Mouse (Mus musculus): ENCODE measurements at regions not wholly inside any gene's neighbourhood (a gene's known extent, or its start where the extent isn't known, plus 50 kb on each side); places are given as distances from the start of the nearest gene placed in this dataset.
A peak's percentile ranks its signal among the peaks of the same experiment; 100 is the strongest.

DNA sequence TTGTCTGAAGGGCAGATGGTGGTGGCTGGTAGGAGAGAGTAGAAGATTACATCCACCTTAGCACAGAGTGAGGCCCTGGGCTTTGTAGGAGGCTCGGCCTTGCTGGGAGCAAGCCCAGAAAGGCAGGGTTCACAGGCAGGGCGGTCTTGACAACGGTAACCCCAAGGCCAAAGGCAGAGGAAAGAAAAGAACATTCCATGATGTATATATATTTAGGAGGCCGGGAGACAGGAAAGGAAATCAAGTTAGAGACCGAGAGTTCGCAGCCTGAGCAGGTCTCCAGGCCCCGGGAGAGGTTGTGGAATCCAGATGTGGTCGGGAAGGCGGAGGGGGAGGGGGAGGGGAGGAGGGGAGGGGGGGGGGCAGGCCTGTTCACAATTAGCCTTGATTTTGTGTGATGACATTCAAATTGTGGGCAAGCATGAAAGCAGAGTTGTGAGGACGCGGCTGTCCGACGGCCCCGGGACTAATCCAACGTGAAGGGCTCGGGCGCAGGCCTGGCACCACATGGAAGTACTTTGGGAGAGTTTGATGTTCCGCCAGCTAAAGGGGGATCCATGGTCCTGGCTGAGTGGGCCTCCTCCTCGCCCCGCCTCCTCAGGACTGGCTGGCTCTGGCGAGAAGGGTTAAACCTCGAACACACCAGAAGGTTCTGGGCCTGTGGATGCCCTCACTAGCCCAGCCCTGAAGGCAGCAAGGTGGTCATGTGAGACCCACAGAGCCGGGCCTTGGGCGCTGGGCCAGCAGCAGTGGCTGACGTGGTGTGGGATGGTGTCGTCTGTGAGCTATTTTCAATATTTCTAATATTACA lies 131.8 kb upstream of the Gm26897 start:
- peak; percentile 70 for DNase-seq

DNA sequence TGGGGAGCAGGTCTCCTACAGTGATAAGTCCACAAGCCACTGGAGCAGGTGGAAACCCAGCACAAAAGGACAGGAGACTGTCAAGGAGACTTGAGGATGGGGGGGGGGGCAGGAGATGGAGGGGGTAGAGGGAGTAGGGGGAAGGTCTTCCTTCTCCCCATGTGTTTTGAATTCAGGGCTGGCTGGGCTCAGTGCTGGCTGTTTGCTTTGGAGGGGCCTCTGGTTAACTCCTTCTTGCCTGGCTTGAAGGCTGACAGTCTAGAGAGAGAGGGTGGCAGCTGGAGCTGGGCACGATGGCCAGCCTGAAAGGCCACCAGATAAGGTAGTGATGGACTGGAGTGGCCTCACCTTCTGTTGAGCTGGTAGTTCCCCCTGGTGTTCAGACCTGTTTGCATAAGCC lies 120.0 kb upstream of the Gm26897 start:
- DNase-seq: no peak

DNA sequence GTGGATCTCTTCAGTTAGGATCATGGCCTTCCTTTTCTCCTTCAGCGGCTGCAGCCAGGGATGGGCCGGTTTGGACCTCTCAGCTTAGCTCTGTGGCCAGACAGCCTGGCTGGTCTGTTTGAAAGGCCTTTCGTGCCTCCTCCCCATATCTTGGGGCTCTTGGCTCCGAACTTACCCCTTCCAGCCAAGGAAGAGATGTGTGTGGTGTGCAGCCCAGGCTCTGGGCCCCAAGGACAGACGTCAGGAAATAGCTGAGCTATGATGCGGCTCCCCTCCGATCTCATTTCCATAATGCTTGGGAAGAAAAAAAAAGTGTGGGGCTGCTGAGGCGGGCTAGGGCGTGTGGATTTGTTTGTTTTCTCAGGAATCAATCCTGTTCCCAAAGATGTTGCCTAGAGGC lies 113.8 kb upstream of the Gm26897 start:
- peak; percentile 72 for DNase-seq

DNA sequence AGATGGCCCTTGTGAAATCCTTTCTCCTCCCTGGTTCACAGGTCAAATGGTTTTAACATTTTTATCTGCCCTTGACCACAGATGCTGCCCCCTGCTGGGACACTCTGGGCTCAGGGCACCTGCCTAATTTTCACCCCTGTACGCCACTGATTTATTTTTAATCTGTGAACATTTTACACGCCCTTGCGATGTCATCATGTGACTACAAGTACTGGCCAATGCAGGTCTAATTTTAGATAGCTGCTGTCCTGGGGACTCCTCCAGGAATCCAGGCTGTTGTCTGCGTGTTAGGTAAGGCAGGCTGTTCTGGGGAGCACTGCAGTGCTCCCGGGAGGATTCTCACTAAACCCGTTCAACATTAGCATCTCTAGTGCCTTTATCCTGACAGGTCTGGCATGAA lies 113.1 kb upstream of the Gm26897 start:
- DNase-seq: peak; percentile 59

DNA sequence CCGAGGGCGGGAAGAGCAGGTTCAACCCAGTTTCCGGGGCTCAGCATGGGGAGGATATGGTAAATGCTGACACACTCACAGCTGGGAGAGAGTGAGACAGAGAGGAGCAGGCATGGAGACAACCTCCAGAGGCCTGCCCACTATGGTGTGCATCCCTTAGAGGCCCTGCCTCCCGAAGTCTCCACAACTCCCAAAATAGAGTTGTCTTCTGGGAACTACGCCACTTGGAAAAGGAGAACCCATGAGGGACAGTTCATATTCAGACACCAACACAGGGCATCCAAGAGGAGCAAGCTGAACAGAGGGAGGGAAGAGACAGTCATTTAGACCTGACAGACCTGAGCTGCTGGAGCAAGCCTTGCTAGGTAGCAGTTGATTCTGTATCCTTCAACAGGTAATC lies 111.2 kb upstream of the Gm26897 start:
- DNase-seq: no peak

DNA sequence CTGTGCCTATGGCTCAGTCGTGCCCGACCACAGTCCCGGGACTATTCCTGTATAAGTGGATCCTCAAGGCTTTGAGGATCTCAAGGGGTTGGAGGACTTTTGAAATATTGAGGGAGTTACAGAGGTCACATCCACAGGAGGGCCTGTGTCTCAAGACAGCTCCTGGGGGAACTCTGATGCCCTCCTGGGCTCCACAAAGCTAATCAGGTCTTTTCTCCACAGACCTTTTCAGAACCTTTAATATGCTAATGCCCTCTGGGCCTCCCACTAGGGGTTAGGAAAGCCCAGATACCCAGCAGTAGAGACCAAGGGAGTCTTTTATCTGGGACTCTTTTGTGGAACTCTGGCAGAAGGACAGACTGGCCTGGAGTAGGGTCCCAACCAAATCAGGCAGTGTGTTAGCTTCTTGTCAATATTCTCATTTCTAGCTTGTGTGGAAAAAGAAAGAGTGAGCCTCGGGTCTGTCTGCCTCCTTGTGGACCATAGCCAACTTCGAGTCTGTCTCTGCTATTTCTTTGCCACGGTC lies 107.4 kb upstream of the Gm26897 start:
- no peak for DNase-seq

DNA sequence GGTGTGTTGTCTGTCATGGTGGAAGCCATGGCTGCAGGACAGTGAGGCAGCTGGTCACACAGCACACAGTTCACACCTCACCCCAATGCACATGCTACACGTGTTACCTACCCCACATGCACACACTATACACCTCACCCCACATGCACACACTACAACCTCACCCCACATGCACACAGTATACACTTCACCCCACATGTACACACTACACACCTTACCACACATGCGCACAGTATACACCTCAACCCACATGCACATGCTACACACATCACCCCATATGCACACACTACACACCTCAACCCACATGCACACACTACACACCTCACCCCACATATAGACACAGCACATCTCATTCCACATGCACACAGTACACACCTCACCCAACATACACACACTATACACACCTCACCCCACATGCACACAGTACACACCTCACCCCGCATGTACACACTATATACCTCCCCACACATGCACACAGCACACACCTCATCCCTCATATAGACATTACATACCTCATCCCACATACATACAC lies 103.3 kb upstream of the Gm26897 start:
- no peak for DNase-seq

DNA sequence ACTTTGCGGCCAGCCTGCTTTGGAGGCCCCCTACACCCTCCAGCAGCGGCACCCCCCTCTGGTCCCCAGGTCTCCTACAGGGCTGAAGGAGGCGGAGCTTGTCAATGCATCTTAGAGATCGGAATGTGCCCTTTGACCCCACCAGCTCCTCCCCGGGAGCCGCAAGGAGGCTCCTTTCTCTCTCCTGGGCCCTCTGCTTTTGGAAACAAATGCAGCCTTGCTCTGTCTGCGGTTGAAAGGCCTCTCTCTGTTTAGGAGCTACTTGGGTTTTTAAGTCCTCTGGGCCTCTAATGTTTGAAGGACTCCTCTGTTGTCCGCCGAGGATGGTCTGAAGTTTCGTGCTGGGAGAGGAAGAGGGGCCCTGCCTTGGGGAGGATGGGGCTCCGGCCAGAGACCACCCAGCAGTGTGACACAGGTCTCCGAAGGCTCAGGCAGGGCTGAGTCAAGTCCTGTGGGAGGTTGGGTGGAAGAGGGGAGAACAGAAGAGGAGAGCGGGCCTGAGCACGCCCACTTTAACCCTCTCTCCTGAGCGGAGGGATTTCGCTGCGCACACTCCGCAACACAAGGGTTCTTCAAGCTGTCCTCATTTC lies 102.1 kb upstream of the Gm26897 start:
- no peak for DNase-seq

DNA sequence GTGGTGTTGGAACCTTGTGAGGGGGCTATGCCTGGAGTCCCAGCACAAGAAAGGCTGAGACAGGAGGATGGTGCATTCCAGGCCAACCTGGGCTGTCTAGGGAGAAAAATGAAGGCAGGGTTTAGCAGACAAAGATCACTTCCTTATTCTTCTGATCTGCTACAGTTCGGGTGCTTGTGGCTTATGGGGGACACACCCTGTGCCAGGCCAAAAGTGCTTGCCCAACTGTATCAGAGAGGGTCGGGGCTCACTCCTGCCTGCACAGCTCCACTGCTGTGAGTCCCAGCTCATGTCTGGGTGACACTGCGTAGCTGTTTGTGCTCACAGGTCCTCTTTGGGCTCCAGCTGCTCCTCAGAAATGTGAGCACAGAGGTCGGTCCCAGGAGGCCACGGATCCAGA lies 98.6 kb upstream of the Gm26897 start:
- DNase-seq: no peak

DNA sequence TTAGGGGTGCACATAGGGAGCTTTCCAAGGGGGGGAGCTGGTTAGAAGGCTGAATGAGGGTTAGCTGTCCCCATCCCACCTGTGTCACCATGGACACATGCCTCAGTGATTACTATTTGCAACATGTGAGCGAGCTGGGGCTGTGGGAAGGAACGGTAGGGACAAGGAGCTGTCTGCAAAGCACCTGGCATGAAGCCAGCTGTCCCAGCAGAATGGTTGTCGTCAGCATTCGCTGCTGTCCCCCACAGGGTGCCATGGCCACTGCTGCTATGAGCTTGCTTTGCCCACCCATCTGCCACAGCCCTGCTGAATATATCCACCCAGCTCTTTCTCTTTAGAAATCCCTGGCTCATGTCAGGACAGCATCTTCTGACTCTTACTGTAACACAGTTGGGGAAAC lies 96.8 kb upstream of the Gm26897 start:
- DNase-seq: no peak

DNA sequence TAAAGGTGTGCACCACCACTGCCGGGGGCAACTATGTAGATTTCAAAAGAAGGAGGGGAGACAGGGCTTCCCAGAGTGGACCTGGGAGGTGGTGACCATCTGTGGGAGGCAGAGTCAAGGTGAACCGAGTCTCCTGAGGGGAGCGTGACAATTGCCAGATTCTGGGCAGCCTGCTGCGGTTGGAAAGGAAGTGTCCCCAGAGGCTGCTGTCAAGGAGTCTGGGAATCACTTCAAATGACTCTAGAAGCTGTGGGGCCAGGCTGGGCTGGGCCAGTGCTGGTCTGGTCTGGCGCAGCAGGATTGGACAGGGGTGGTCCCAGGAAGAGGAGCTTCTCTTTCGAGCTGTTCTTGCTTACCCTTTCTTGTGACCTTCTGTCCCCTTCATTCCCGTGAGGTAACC lies 95.4 kb upstream of the Gm26897 start:
- no peak for DNase-seq

DNA sequence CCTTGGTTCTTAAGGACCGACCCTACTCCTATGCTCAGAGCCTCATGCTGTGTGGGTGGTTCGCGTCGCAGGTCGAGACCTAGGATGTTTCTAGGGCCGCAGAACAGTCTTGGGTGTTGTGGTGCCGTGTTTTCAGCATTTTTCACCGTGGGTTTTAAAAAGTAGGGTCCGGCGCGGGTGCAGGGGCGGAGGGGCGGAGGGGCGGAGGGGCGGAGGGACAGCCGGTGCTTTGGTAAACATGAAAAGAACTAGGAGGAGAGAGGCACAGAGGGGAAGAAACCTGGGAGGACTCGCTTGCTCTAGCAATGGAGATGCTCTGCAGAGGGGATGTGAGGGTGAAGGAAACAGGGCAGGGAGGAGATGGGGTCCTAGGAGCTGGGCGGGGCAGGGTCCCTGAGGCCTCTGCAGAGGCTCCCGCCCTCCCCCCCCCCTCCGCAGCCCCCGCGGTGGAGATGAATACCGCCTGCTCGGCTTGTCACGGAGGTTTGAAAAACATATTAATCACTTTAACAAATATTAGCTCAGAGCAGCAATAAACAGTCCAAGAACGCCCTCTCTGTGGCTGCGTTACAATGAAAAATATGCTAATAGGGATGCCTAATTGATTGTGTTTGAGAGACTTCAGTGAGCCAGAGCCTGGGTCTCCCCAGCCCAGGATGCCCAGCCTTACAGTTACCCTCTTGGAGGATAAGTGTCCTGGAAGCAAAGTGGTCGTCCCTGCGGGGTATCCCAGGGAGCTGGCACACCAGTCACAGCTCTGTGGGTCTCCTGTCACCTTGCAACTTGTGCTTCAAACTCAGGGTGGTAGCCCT lies 94.0 kb upstream of the Gm26897 start:
- no peak for DNase-seq

DNA sequence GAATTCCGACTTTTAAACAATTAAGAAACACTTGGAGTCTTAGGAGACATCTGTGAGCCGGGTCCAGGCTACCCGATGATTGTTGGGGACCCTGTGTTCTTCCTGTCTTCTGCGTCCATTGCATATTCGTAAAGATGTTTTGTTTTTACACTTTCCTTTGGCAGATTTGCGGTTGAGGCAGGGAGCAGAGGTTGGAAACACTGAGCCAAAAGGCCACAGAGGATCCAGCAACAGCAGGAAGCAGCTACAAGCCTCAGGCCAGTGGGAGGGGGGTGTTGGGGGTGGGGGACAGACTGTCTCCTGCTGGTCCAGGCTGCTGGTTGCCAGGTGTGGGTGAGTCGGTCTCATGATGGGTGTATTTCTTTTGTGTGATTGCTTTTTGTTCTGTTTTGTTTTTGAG lies 92.7 kb upstream of the Gm26897 start:
- DNase-seq: no peak

DNA sequence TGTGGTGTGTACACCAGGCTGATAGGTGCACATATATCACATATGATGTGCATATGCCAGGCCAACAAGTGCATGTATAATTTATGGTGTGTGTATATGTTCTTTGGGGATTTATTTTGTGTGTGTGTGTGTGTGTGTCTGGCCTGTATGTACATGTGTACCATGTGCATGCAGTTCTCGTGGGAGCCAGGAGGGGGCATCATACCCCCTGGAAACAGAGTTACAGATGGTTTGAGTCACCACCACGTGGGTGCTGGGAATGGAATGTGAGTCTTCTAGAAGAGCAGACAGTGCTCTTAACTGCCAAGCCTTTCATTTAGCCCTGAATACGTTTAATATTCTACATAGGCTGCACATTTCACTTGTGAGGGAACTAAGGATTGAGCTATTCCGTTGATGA lies 92.0 kb upstream of the Gm26897 start:
- no peak for DNase-seq

DNA sequence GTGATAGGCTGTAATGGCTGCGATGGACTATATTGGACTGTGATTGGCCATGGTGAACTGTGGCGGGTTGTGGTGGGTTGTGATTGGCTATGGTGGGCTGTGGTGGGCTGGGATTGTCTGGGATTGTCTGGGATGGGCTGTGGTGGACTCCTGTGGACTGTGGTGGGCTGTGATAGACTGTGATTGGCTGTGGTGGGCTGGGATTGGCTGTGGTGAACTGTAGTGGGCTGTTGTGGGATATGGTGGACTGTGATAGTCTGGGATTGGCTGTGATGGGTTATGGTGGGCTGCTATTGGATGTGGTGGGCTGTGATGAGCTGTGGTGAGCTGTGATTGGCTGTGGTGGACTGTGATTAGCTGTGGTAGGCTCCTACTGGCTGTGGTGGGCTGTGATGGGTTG lies 89.6 kb upstream of the Gm26897 start:
- DNase-seq: no peak

DNA sequence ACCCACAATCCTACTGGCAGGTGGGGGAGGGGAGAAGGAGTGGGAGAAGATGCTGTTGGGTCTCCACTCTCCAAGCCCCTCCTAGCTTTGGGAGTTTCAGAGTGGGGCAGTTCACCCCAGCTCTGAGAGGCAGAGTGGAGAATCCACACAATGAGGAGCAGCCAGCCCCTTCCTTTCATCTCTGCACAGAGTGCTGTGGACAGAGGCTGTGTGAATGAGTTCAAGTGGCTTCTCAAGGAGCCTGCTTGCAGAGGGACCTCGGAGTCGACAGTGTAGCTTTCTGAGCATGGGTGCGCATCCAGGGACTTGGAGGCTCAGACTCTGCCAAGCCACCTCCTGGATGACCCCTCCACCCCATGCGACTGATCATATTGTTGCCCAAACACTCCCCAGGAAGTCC lies 88.9 kb upstream of the Gm26897 start:
- no peak for DNase-seq

DNA sequence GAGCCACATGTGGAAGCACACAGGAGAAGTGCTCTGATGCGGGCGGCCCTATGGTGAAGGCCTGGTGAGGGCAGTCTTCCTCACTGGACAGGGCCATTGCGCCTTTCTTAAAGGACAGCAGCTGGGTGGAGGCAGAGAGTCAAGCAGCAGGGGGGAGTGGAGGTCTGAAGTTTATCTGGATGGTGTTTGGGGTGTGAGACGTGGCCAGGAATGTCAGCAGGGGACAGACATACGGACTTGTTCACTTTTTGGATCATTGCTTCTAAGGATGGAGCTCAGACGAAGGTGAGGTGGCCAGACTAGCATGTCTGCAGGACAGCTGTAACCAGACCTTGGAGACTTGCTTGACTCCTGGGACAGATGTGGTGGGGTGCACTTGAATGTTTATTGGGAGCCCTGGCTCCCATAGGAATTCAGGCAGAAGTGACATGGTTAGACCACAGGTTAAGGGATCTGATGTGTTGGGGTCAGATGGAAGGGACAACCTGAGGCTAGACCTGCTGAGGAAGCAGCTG lies 86.0 kb upstream of the Gm26897 start:
- no peak for DNase-seq

DNA sequence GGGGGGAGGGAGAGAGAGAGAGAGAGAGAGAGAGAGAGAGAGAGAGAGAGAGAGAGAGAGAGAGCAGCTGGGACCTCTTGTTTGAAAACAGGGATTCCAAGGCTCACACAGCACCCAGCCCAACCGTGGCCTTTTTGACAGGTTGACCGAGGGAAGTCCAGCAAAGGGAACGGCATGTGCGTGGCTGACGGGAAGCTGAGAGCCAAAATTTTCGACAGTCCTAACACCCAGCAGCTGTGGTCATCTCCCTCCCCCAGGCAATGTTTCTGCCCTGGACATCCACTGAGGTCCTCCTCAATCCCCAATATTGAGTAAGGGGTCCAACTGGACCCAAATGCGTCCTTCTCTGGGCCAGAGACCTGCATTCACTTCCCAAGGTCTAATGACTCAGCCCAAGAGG lies 85.2 kb upstream of the Gm26897 start:
- DNase-seq: peak; percentile 48

DNA sequence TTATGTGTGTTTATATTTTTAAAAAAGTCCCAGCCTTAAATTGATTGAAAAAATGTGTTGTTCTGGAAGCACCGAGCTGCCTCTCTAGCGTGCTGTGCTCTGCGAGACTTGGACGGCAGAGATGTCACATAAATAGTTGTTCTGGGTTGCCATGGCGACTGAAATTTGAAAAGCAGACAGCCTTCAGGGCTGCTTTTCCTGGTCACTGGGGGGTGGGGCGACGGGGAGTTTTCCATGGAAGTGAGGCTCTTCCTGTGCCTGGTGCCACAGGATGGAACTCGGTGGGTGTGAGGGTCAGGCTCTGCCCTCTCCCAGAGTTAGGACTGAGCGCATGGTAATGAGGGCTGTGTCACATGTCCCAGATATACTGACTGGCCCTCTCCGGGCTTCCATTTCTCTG lies 84.7 kb upstream of the Gm26897 start:
- DNase-seq: peak; percentile 81

DNA sequence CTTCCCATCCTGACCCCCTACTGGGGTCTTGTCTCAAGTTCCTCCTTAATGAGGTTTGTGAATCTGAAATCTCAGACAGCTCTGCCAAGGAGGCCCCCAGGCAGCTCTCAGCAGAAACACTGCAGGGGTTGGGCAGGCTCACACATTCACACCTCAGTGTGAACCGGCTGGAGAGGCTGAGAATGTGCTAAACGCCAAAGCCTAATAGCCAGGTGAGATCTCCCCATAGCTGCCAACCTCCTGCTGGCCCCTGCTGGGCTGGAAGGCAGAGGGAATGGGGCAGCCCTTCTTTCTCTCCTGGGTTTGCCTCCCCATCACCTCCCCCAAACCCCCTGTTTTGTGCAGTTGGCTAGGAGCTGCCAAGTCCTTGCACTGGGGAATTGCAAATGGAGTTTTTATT lies 81.3 kb upstream of the Gm26897 start:
- no peak for DNase-seq

DNA sequence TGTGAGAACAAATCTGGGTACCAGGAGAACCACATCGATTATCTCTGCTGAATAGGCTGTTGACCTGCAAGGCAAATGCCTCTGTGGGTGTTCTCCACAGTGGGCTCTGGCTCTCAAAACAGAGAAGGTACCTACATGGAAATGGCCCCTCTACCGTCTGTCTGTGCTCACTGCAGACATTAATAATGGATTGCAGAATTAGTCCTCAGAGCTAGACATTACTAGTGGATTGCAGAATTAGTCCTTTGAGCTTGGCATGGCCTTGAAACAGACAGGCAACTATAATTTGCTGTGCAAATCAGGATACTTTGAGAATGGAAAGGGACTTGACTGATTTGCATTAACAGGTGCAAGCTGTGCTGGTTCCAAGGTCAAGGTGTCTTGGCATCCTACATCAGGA lies 77.3 kb upstream of the Gm26897 start:
- DNase-seq: no peak

DNA sequence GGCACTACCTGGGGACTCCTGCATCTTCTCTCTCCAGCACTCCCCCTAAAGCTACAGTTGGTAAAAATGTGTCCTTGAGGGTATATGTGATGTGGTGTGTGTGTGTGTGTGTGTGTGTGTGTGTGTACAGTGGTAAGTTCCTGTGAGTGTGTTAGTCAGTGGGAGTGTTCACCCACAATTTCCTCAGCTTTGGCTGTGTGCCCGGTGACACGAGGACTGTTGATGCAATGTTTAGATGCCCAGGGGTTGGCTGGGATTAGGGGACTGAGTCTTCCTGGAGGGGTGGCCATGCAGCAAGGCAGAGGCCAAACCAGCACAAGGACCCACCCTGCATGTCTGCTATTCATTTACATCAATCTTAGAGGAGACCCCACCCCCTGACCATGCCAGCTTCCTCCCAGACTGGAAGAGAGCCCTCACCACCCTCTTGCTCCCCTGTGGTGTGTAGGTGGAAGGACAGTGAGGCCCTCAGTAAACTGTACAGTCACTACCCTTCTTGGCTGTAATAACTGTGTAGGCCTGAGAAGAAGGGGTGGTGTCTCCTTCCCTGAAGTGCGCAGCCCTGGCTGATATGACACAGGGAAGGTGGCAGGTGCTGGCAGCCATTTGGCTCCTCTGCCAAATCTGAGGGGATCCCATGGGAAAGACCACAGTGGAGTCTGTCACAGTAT lies 75.8 kb upstream of the Gm26897 start:
- DNase-seq: no peak
